Comparison of ENCODE assay signal across 7 mouse cellular contexts in genomic region chr14:20702741-20703381, GRCm38 (mm10). TPM values are rescaled to one million over a fixed set of nuclear protein-coding genes. Genes with fewer than 3 reads are reported as not detected.
DNase-seq lines count a peak whose midpoint lies in the region; ATAC-seq lines count a peak whose summit lies in the region.

Gene Chchd1 (plus strand): TSS chr14:20703006.

- peak; percentile 53 for ATAC-seq in embryonic facial prominence, embryonic 11.5 days (replicated peaks; ENCODE audit: insufficient number of reproducible peaks, low FRiP score, low TSS enrichment, low read depth)
- peak; percentile 85 for ATAC-seq in granulocyte monocyte progenitor cell, adult 5-6 weeks (replicated peaks; ENCODE audit: poor library complexity, severe bottlenecking)
- ATAC-seq in midbrain, embryonic 12.5 days (ENCODE audit: low FRiP score, low read depth): peak; percentile 68

- no peaks in the 10 kb centered on the region for H3K9me3 ChIP-seq in embryonic facial prominence, embryonic 11.5 days (replicated peaks; ENCODE audit: control insufficient read depth, low read length)
- no peaks in the 10 kb centered on the region for H3K9me3 ChIP-seq in limb, embryonic 10.5 days (replicated peaks)
- no peaks in the 10 kb centered on the region for H3K9me3 ChIP-seq in midbrain, embryonic 12.5 days

- H3K9ac ChIP-seq in embryonic facial prominence, embryonic 11.5 days (replicated peaks; ENCODE audit: low read length): peak within 1 kb of the TSS; percentile 79
- peak within 1 kb of the TSS; percentile 71 for H3K9ac ChIP-seq in midbrain, embryonic 12.5 days (replicated peaks)

- peak within 1 kb of the TSS; percentile 59 for H3K27ac ChIP-seq in embryonic facial prominence, embryonic 11.5 days (replicated peaks; ENCODE audit: low read depth, low read length)
- peak within 1 kb of the TSS; percentile 95 for H3K27ac ChIP-seq in limb, embryonic 10.5 days
- peak within 1 kb of the TSS; percentile 81 for H3K27ac ChIP-seq in midbrain, embryonic 12.5 days (replicated peaks)

- peak within 1 kb of the TSS; percentile 58 for H3K4me2 ChIP-seq in embryonic facial prominence, embryonic 11.5 days (ENCODE audit: low read depth, low read length)
- H3K4me2 ChIP-seq in midbrain, embryonic 12.5 days (replicated peaks): peak within 1 kb of the TSS; percentile 72

- no peaks in the 10 kb centered on the region for H3K27me3 ChIP-seq in embryonic facial prominence, embryonic 11.5 days (ENCODE audit: control insufficient read depth, insufficient read depth, low read length)
- no peaks in the 10 kb centered on the region for H3K27me3 ChIP-seq in limb, embryonic 10.5 days (ENCODE audit: low read depth, poor library complexity, severe bottlenecking)
- no peaks in the 10 kb centered on the region for H3K27me3 ChIP-seq in midbrain, embryonic 12.5 days

- under 1% methylated on average over 61 of the region's 61 CpGs for WGBS in embryonic facial prominence, embryonic 11.5 days
- WGBS in limb, embryonic 10.5 days: under 1% methylated on average over 61 of the region's 61 CpGs
- WGBS in midbrain, embryonic 12.5 days: under 1% methylated on average over 61 of the region's 61 CpGs

- H3K4me3 ChIP-seq in embryonic facial prominence, embryonic 11.5 days (ENCODE audit: low read depth, low read length): peak within 1 kb of the TSS; percentile 63
- peak within 1 kb of the TSS; percentile 75 for H3K4me3 ChIP-seq in limb, embryonic 10.5 days
- H3K4me3 ChIP-seq in midbrain, embryonic 12.5 days: peak within 1 kb of the TSS; percentile 63

- peaks cover 3% of the 10 kb centered on the region; the same call in 1 of the 2 replicates for H3K4me1 ChIP-seq in embryonic facial prominence, embryonic 11.5 days (ENCODE audit: control insufficient read depth, insufficient read depth, low read length)
- H3K4me1 ChIP-seq in limb, embryonic 10.5 days: peaks cover 19% of the 10 kb centered on the region
- H3K4me1 ChIP-seq in midbrain, embryonic 12.5 days: peaks cover 38% of the 10 kb centered on the region

- peak; percentile 96 for DNase-seq in adrenal gland, postnatal 14 days
- DNase-seq in embryonic facial prominence, embryonic 11.5 days (ENCODE audit: low spot score): peak; percentile 91
- DNase-seq in kidney, adult 11 months: peak; percentile 87
- DNase-seq in limb, embryonic 10.5 days (ENCODE audit: low spot score): peak; percentile 93
- DNase-seq in skeletal muscle tissue, adult 2 months (ENCODE audit: low read depth, low spot score): peak; percentile 79

- H3K36me3 ChIP-seq in embryonic facial prominence, embryonic 11.5 days (replicated peaks; ENCODE audit: control insufficient read depth, insufficient read depth, low read depth, low read length): no peaks in the 10 kb centered on the region; the same call in 1 of the 2 replicates
- H3K36me3 ChIP-seq in limb, embryonic 10.5 days: peaks cover 43% of the 10 kb centered on the region
- peaks cover 15% of the 10 kb centered on the region for H3K36me3 ChIP-seq in midbrain, embryonic 12.5 days

RNA-seq across cellular contexts. Expression of gene Chchd1, which starts in this region (rescaled TPM):
- total RNA-seq in adrenal gland, postnatal 14 days (2021): 84.1 and 98.3 TPM in 2 replicates
- polyA plus RNA-seq in embryonic facial prominence, embryonic 11.5 days (2014; fragmentation: Nextera tagmentation; extraction: Ambion mirVana): 254 and 257 TPM in 2 replicates
- 193 and 202 TPM in 2 replicates for total RNA-seq in granulocyte monocyte progenitor cell, adult 5-6 weeks (2014; fragmentation: Nextera tagmentation)
- 130 and 186 TPM in 2 replicates for total RNA-seq in granulocyte monocyte progenitor cell, adult 5-6 weeks (2017)
- polyA plus RNA-seq in limb, embryonic 10.5 days (2016; fragmentation: Nextera tagmentation; extraction: Ambion mirVana): 238 and 280 TPM in 2 replicates
- polyA plus RNA-seq in midbrain, embryonic 12.5 days (2016; fragmentation: Nextera tagmentation; extraction: Ambion mirVana): 225 and 253 TPM in 2 replicates

Comparison
In these comparisons a context has a peak if more than half of its experiments do, and no peak if none do; other contexts are left out.
1. Peak in every context shown above with its lines: DNase-seq, ATAC-seq, H3K4me3 ChIP-seq and H3K27ac ChIP-seq.